Mouse (Mus musculus) heart, postnatal 10 days (tissue): ENCODE measurements around the gene Fam8a1. TPM values are rescaled to one million over a fixed set of nuclear protein-coding genes. Genes with fewer than 3 reads are reported as not detected.
A peak's percentile ranks its signal among the peaks of the same experiment; 100 is the strongest.

Source experiments
- DNase-seq, 2 experiments: peaks; one replicate each; pipeline ENCODE4 v3.0.0; 2021
- intact Hi-C: fragments of 180-260 bp; cut with DNase I; formaldehyde crosslinking; loops from one replicate; pipeline ENCODE4 v1.15.1; 2025
- total RNA-seq, 2 experiments: library from RNA; stranded (reverse); gene quantifications; 2 replicates each; pipeline ENCODE4 v1.2.3; 2021

Gene Fam8a1
- total RNA-seq, 2 experiments from 2014 or later = 44.7 to 44.8 TPM

DNA sequence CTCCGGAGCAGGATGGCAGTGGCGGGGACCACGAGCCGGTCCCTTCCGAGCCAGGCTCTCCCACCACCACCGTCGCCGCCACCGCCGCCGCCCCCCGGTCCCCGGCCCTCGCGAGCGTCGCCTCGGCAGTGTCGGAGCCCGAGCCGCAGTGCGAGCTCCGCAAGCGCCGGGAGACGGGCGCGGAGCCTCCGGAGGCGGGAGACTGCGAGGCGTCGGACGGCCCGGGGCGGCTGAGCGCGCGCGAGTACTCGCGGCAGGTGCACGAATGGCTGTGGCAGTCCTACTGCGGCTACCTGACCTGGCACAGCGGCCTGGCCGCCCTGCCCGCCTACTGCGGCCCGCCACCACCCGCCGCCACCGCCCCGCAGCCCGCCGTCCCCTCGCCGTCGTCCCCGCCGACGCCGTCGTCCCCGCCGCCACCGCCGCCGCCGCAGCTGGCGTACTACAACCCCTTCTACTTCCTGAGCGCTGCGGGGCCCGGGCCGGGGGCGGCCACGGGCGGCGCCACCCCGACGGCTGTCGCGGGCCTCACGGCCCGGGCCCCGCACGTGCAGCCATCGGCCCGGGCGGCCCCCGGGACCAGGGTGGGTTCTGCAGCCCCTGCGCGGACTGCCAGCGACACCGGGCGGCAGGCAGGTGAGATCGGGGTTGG lies 424 bp downstream of the Fam8a1 start:
- intact Hi-C loops = loop anchor here (5.0 kb wide), 1 partner anchor 252 kb away; the partner anchor contains the start of gene Rbm24
- DNase-seq = peak in 1 of 2 experiments; percentile 27

DNA sequence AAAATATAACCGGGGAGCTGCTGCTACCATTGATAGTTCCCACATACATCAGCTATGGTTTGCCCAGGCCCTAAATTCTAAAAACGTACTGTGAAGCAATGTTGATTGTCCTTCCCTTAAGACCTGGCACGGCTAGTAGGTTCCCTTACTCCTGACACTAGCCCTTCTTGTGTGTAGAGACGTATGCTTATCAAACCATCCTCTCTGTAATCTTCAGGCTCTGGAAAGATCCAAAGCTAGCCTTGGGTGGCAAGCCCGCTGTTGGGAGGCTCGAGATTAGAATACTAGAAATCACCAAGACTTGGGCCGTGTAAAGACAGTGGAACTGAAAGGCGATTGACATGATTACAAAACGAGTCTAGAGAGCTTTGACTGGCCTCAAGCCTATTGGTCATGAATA lies 1.2 kb downstream of the Fam8a1 start:
- intact Hi-C loops = no loop called here
- no peak for DNase-seq

- intact Hi-C loops = no loop called here
- DNase-seq = peak; percentile 30 to 41
These were observed 5.3 kb downstream of the Fam8a1 start for GRCm38 (mm10) chr13:46674601-46675000.

GRCm38 (mm10) chr13:46677721-46678120 lies 8.4 kb downstream of the Fam8a1 start:
- intact Hi-C loops = no loop called here
- DNase-seq = no peak

- DNase-seq = peak; percentile 57 to 77
- intact Hi-C loops = no loop called here
These were observed 13.6 kb downstream of the Fam8a1 start for GRCm38 (mm10) chr13:46682921-46683320.

DNA sequence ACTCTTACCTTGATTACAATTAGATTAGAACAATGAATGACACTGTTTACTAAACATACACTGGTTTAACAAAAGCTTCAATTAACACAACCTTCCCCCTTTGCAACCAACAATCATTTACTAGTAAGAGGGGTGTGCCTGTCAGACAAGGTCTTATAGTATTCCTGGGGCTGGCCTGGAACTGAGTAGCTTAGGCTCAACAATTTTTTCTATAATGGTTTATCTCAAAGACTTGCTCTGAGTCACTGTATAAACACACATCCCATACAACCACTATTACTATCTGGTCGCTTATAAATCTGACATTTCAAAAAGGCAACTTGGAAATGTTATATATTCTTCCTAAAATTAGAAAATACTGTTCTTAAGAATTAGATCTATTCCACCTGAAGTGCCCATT lies 14.0 kb downstream of the Fam8a1 start:
- intact Hi-C loops = no loop called here
- no peak for DNase-seq

- DNase-seq = no peak
- intact Hi-C loops = no loop called here
These were observed 21.4 kb downstream of the Fam8a1 start for GRCm38 (mm10) chr13:46690559-46691241.

DNA sequence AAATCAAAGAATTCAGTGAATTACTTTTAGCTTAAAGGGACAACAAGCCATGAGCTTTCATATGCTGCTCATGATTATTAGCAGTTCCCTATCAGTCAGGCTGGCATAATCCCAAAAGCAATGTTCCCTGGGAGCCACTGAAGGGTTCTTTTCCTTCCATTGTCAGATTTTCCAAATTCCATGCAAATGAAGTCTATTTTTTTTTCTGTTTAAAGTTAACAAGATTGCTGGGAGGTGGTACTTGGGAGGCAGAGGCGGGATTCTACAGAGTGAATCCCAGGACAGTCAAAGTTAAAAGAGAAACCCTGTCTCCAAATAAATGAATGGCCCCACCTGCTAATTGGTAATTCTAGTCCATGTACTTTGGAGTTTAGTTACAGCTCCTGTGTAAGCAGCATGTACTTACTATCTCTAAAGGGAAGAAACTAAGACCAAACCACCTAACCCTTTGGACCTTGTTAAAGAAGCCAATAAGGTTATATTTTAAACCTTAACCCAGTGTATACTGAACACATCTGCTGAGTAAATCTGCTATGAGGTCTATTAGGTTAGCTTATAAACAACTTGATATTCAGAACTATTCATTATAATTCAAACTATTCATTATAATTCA lies 26.1 kb downstream of the Fam8a1 start:
- no peak for DNase-seq
- intact Hi-C loops = no loop called here

GRCm38 (mm10) chr13:46695932-46696331 lies 26.6 kb downstream of the Fam8a1 start:
- intact Hi-C loops = no loop called here

GRCm38 (mm10) chr13:46696788-46697187 lies 27.5 kb downstream of the Fam8a1 start:
- intact Hi-C loops = no loop called here

More at GRCm38 (mm10) chr13:46695932-46696331, 26.6 kb downstream of the Fam8a1 start:
- DNase-seq = no peak

GRCm38 (mm10) chr13:46699372-46699771 lies 30.1 kb downstream of the Fam8a1 start:
- intact Hi-C loops = no loop called here
- no peak for DNase-seq

More at GRCm38 (mm10) chr13:46696788-46697187, 27.5 kb downstream of the Fam8a1 start:
- no peak for DNase-seq

DNA sequence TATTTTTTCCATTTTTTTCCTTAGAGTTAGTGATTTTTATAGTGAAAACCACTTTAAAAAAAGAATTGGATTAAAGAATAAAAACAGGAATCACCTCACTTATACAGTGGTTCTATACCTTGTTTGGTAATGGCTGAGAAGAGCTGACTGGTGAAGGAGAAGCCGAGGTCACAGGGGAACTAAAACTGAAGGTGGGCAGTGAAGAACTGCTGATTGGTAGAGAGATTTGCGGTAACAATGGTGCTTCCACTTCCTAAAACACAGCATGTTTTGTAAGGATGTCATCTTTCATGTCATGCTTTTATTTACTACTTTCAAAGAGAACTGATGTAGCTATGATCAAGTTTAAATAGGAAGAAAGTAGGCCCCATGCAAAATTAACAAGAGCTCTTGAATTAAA lies 32.2 kb downstream of the Fam8a1 start:
- intact Hi-C loops = no loop called here

GRCm38 (mm10) chr13:46703138-46703537 lies 33.8 kb downstream of the Fam8a1 start:
- DNase-seq = peak in 1 of 2 experiments; percentile 13
- intact Hi-C loops = no loop called here

More for the DNA sequence above, 32.2 kb downstream of the Fam8a1 start:
- no peak for DNase-seq

GRCm38 (mm10) chr13:46713486-46713885 lies 44.2 kb downstream of the Fam8a1 start:
- DNase-seq = no peak
- intact Hi-C loops = no loop called here

GRCm38 (mm10) chr13:46715976-46716639 lies 46.8 kb downstream of the Fam8a1 start:
- DNase-seq = no peak
- intact Hi-C loops = no loop called here

GRCm38 (mm10) chr13:46718893-46719400 lies 49.6 kb downstream of the Fam8a1 start:
- DNase-seq = no peak
- intact Hi-C loops = no loop called here

DNA sequence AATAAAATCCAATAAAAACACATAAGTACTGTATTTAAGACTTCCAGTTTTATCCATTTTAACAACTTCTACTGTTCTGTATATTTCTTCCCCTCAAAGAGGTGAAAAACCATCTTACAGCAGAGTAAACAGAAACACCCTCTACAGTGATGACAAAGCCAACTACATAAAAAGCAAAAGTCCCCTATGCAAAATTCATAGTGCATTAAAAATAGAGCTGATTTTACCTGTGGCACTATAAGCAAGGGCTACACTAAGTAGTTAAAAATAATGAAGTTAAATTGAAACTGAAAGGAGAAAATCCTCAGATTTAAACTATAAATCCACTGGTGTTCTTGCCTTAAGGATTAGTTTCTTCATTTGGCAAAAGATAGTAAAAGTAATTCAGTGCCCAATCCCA lies 51.7 kb downstream of the Fam8a1 start:
- intact Hi-C loops = no loop called here
- no peak for DNase-seq

DNA sequence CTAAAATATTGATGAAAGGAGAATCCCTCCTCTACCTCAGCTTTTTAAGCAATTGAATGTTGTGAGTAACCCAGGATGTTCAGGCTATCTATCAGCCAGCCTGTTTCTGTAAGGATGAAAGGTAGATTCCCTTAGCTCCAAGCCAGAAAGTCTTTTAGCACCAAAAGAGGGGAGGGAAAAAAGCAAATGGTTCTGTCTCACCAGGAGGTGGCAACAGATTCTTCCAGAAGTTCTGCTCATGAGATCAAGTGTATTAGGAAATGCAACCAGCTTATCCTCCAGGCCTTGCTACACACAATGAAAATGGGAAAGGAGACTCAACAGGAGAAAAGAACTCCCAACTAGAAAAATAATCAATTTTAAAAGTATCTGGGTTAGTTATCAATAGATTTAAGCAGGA lies 55.0 kb downstream of the Fam8a1 start:
- intact Hi-C loops = no loop called here
- peak in 1 of 2 experiments; percentile 26 for DNase-seq

DNA sequence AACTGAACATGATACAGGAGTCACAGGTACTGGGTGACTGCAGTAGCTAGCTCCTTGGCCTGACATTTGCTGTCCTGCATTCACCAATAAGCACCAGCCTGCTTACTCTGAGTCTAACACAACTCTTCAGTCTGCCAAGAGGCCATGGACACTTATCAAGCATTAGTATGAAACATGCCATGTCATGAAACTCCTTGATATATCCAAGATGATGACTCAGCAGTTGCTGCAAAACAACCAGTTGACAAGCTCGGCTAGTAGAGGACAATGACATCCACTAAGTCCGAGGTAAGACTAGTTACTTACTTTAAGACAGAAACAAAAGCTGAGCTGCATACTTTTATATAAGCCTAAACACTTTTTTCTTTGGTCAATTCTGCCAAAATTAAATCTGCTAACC lies 55.9 kb downstream of the Fam8a1 start:
- intact Hi-C loops = no loop called here
- DNase-seq = peak; percentile 24 to 31

DNA sequence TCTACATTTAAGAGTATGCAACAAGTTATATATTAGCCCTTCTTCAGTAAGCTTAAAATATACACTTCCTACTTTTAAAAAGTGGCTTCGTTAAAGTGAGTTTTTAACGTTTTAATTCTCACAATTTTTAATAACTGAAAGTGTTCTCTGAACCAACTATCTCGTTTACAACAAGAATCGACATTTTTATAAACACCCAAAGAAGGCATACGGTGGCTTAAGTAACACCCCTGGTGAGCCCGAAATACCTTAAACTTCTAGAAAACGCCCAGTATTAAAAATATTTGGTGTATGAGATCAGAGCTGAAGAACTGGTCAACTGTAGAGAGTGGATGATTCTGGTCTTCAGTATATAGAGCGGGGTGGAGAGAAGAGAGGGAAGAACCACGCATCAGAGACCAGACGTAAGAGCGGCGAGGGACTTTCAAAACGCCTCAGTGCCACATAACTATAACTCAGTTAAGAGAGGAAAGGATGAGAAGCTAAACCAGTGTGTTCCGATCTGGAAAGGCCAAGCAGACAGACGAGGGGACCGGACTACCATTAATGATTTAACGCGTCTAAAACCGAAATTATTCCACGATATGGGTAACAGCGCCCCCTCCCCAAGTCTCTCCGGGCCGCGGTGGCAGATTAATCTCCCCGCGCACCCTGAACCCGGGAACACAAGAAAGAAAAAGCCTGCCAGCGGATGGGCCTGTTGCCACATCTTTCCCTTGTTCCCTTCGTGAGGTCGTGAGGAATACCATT lies 57.1 kb downstream of the Fam8a1 start:
- intact Hi-C loops = no loop called here
- DNase-seq = peak; percentile 29 to 31
